Mouse (Mus musculus): ENCODE measurements around the gene Lrp5.

Gene Lrp5

GRCm38 (mm10) chr19:3653508-3653907, 32.9 kb downstream of the Lrp5 start:
- DNase-seq: no peak

- no peak for DNase-seq
These were observed 34.4 kb downstream of the Lrp5 start for GRCm38 (mm10) chr19:3651989-3652388.

- DNase-seq: no peak
These were observed 35.1 kb downstream of the Lrp5 start for GRCm38 (mm10) chr19:3651220-3651619.

- DNase-seq: no peak
These were observed 35.9 kb downstream of the Lrp5 start for GRCm38 (mm10) chr19:3650448-3650847.

- no peak for DNase-seq
These were observed 37.4 kb downstream of the Lrp5 start for GRCm38 (mm10) chr19:3648830-3649450.

- DNase-seq: no peak
These were observed 38.4 kb downstream of the Lrp5 start for GRCm38 (mm10) chr19:3647999-3648398.

- DNase-seq: no peak
These were observed 40.6 kb downstream of the Lrp5 start for GRCm38 (mm10) chr19:3645813-3646212.

GRCm38 (mm10) chr19:3645318-3645717, 41.0 kb downstream of the Lrp5 start:
- no peak for DNase-seq

- DNase-seq: no peak
These were observed 46.8 kb downstream of the Lrp5 start for GRCm38 (mm10) chr19:3639561-3639960.

GRCm38 (mm10) chr19:3638698-3639097, 47.7 kb downstream of the Lrp5 start:
- no peak for DNase-seq

- DNase-seq: no peak
These were observed 54.3 kb downstream of the Lrp5 start for GRCm38 (mm10) chr19:3632018-3632417.

- DNase-seq: no peak
These were observed 54.9 kb downstream of the Lrp5 start for GRCm38 (mm10) chr19:3631431-3631830.

GRCm38 (mm10) chr19:3630486-3630885, 55.9 kb downstream of the Lrp5 start:
- DNase-seq: peak; percentile 37 to 43

- DNase-seq: no peak
These were observed 56.3 kb downstream of the Lrp5 start for GRCm38 (mm10) chr19:3630027-3630426.

- no peak for DNase-seq
These were observed 58.1 kb downstream of the Lrp5 start for GRCm38 (mm10) chr19:3628223-3628622.

- DNase-seq: no peak
These were observed 61.3 kb downstream of the Lrp5 start for GRCm38 (mm10) chr19:3625111-3625510.

GRCm38 (mm10) chr19:3623824-3624223, 62.5 kb downstream of the Lrp5 start:
- DNase-seq: peak; percentile 39 to 40

GRCm38 (mm10) chr19:3623294-3623693, 63.1 kb downstream of the Lrp5 start:
- no peak for DNase-seq

- DNase-seq: no peak
These were observed 65.5 kb downstream of the Lrp5 start for GRCm38 (mm10) chr19:3620871-3621270.

GRCm38 (mm10) chr19:3619359-3619758, 67.0 kb downstream of the Lrp5 start:
- no peak for DNase-seq

- no peak for DNase-seq
These were observed 72.4 kb downstream of the Lrp5 start for GRCm38 (mm10) chr19:3613991-3614390.

- DNase-seq: no peak
These were observed 73.7 kb downstream of the Lrp5 start for GRCm38 (mm10) chr19:3612534-3613273.

- DNase-seq: no peak
These were observed 74.6 kb downstream of the Lrp5 start for GRCm38 (mm10) chr19:3611730-3612129.

- DNase-seq: peak; percentile 55 to 61
These were observed 75.5 kb downstream of the Lrp5 start for GRCm38 (mm10) chr19:3610886-3611285.

- DNase-seq: no peak
These were observed 76.5 kb downstream of the Lrp5 start for GRCm38 (mm10) chr19:3609826-3610225.

Data from cerebellum, postnatal 36 days (tissue).